Mouse (Mus musculus) spleen, postnatal 36 days (tissue): ENCODE measurements around the gene Ddx54.

Experiments used
- DNase-seq, 2 experiments: peaks; one replicate each; pipeline ENCODE4 v3.0.0; 2022; ENCODE audit warnings: low spot score in 2 of 2, mixed read lengths in 1 of 2

The Ddx54 gene

GRCm38 (mm10) chr5:120645851-120646250, 33.3 kb downstream of the Ddx54 start:
- DNase-seq: no peak

- DNase-seq: no peak
These were observed 34.8 kb downstream of the Ddx54 start for GRCm38 (mm10) chr5:120647361-120647760.

GRCm38 (mm10) chr5:120647814-120648491, 35.4 kb downstream of the Ddx54 start:
- peak in 1 of 2 experiments; percentile 34 for DNase-seq

- peak; percentile 79 to 81 for DNase-seq
These were observed 36.2 kb downstream of the Ddx54 start, which contains the start of gene Rasal1 for GRCm38 (mm10) chr5:120648569-120649373. Gene Rasal1, plus strand, starts transcription at chr5:120648812.

DNA sequence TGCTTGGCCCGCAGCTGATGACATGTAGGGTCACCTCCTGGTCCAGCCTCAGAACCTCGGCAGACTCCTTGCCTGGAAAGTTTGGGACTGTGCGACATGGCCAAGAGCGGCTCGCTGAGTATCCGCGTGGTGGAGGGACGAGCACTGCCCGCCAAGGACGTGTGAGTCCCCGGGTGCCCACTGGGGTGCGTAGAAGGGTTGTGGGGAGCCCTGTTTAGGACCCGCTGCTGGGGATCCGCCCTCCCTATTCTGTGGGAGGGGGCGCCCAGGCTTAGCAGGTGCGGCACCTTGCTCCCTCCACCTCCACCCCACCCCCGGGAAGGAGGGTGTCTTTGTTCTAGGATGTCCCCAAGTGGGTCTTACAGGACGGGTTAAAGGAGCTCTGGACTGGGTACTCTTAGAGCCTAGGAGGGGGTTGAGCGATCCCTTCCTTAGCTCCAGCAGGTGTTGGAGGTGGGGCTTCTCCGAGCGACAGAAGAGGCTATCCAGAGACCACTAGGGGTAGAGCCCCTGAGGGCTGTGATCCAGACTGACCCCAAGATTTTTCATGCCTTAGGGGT, 36.9 kb downstream of the Ddx54 start:
- peak; percentile 35 to 46 for DNase-seq

GRCm38 (mm10) chr5:120649938-120650337, 37.4 kb downstream of the Ddx54 start:
- DNase-seq: no peak

GRCm38 (mm10) chr5:120651230-120651629, 38.7 kb downstream of the Ddx54 start:
- DNase-seq: no peak

DNA sequence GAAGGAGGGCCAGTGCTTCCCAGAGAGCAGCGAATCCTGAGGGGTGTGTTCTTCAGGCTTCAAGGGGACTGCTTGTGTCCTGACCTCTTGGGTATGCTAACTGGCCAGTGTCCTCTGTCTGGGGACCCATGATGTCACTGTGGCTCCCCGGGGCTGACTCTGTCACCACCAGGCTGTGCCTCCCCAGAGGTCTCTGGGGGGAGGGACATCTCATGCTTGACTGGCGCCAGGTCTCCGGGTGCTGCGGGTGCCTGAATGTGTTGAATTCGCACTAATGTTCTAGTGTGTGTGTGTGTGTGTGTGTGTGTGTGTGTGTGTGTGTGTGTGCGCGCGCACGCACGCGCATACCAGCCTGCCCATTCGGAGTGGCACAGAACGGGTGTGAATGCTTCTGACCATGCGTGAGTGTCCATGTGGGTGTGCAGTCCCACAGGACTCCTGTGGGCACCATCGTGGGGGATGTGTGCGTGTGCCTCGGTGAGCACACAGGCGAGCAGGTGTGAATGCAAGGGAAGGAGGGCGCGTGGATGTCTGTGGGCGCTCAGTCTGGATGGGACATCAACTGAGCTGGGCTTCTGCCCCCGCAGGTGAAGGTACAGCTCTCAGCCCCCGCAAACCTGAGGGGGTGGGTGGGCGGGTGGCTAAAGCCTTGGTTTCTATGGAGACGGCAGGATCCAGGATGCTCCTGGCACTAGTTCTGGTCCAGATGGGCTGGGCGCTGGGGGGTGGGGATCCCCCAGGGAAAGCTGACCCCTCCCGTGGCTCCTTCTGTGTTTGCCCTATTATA, 40.6 kb downstream of the Ddx54 start:
- DNase-seq: peak; percentile 57 to 62

- no peak for DNase-seq
These were observed 41.3 kb downstream of the Ddx54 start for GRCm38 (mm10) chr5:120653873-120654272.

- no peak for DNase-seq
These were observed 43.8 kb downstream of the Ddx54 start for GRCm38 (mm10) chr5:120656281-120656751.

DNA sequence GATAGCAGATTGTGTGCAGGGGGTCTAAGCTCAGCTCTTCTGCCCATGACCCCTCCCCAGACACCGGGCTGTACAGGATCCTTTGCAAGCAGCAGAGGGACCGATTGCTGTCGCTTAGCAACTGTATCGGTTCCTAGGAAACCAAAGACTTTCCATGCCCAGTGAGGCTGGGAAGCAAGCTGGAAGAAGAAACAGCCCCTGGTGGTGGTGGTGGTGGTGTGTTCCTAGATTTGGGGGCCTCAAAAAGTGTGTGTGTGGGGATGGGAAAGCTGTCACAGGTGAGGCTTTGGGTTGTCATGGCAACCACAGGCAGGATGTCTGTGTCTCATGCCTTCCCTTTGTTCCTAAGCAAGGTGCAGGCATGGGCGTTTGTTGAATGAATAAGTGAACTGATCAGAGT, 48.3 kb downstream of the Ddx54 start:
- no peak for DNase-seq

GRCm38 (mm10) chr5:120664888-120665287, 52.3 kb downstream of the Ddx54 start:
- no peak for DNase-seq

GRCm38 (mm10) chr5:120668761-120669160, 56.2 kb downstream of the Ddx54 start:
- peak; percentile 48 to 59 for DNase-seq

DNA sequence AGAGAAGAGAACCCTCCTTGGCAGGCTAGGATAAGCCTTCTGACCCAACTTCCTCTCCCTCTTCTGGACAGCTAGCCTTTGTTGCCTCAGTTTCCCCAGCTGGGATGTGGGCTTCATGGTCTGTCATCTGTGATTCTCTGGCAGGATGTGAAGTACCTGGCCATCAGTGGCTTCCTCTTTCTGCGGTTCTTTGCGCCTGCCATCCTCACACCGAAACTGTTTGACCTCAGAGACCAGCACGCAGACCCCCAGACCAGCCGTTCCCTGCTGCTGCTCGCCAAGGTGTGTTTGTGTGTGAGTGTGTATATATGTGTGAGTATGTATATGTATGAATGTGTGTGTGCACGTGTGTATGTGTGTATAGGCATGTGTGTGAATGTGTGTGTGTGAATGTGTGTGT, 57.6 kb downstream of the Ddx54 start:
- peak in 1 of 2 experiments; percentile 52 for DNase-seq

DNA sequence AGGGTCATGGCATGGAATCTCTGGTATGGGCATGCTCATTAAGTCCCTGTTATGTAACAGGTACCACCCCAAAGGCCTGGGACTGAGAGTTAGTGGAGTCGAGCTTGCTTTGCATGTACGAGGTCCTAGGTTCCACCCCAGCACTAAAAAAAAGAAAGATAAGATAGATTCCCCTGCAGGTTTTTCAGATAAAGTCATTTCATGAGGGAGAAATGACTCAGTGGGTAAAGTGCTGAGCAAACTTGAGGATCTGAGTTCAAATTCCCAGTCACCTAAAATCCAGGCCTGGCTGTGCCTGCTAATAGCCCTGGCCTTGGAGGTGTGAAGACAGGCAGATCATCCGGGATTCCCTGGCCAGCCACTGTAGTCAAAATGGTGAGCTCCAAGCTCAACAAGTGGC, 59.3 kb downstream of the Ddx54 start:
- DNase-seq: no peak

DNA sequence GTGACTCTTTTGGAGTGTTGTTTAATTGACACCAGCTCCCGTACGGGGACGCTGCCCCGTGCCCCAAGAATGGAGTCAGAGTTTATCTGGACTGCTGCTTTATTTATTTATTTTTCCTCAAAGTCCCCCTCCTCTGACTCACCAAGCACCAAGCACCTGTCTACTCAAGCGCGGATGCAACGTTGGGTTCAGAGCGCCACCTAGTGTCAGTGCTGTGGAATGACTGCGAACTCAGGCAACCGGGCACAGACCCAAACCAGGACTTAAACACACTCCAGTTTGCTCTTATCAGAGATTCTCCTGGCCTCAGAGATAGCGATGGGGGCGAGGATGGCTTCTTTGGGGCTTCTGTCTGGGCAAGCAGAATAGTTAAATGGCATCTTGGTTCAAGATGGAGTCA, 61.1 kb downstream of the Ddx54 start:
- peak; percentile 73 to 75 for DNase-seq

DNA sequence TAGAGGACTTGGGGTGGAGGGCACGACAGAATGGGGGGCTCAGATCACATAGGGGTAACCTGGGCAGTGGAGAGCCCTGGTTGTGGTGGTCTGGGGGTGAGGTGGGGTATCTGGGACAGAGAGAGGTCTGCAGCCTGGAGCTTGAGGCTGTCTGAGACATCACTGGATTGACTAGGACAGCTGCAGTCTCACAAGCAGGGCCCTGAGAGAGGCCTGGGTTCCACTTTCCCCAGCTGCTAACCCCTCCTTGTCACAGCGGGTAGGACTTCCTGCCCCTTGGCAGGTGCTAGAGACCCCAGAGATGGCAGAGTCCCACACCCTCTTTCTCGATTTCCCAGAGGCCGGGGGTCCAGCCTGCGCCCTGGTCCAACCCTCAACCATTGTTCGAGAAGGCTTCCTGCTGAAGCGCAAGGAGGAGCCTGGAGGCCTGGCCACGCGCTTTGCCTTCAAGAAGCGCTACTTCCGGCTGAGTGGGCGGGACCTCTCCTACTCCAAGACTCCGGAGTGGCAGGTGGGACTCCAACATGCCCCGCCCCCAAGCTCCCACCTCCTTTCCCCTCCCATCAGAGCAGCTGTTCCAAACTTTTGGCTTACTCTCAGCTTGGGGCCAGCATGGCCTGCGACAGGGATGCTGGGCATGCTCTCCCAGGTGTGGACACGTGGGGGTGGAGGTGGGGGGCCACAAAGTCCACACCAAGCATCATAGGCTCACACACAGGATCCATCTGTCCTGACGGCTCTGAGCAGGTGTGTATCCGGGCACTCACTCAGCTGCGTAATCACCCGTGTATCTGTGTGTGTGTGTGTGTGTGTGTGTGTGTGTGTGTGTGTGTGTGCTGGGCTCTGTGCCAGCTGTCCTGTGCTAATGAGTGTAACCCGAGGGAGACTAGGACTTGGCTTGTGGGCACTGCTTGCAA, 61.9 kb downstream of the Ddx54 start:
- peak in 1 of 2 experiments; percentile 35 for DNase-seq

DNA sequence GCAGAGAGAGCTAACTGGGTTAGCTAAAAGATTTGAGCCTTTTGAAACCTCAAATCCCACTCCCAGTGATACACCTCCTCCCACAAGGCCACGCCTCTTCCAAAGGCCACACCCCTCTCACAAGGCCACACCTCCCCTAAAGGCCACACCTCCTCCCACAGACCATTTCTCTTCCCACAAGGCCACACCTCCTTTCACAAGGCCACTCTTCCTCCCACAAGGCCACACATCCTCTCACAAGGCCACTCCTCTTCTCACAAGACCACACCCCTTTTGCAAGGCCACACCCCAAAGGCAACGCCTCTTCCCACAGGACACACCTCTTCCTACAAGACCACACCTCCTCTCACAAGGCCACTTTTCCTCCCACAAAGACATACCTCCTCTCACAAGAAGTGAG, 65.0 kb downstream of the Ddx54 start:
- DNase-seq: peak; percentile 77 to 78
